Mouse (Mus musculus): ENCODE data around the gene Scyl1.

DNA sequence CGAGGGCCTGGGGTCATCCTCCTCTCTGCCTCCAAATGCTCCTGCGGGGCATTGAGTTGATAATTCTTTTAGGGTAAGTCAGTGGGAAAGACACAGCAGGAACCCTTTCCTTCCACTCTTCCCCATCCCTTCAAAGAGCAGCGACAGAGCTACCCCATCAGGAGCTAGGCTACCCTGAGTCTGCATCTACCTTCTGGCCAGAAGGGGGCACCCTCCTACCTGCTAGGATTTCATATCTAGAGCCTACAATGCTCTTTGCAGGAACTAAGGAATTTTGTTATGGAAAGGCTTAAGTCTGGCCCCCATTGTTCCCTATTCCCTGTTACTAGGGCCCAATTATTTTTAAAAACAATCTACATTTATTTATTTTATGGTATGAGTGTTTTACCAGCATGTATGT lies 60.0 kb downstream of the Scyl1 start:
- TF ChIP-seq CTCF (IDR thresholded peaks at IDR 0.05; ENCODE audit: extremely low read depth, insufficient read depth, insufficient read length, insufficient replicate concordance): peak; percentile 73; the same call in 1 of the 2 replicates
- no peak for TF ChIP-seq POLR2A (IDR thresholded peaks at IDR 0.05; ENCODE audit: low read depth, low read length)
